Mouse (Mus musculus) embryonic fibroblast, embryonic 13.5 days (primary cell): ENCODE data around the gene Tet1.

ENCODE experiments used
- CTCF ChIP-seq: IDR thresholded peaks from 2 replicates; pipeline ENCODE4 v1.5.1; 2011; ENCODE audit warnings: mild to moderate bottlenecking, control low read depth, low read length, moderate library complexity, borderline replicate concordance; ENCODE audit not compliant: insufficient read depth
- POLR2A ChIP-seq: IDR thresholded peaks from 2 replicates; pipeline ENCODE4 v1.6.1; 2011; ENCODE audit warnings: low read depth, mild to moderate bottlenecking, control low read depth, low read length, moderate library complexity

DNA sequence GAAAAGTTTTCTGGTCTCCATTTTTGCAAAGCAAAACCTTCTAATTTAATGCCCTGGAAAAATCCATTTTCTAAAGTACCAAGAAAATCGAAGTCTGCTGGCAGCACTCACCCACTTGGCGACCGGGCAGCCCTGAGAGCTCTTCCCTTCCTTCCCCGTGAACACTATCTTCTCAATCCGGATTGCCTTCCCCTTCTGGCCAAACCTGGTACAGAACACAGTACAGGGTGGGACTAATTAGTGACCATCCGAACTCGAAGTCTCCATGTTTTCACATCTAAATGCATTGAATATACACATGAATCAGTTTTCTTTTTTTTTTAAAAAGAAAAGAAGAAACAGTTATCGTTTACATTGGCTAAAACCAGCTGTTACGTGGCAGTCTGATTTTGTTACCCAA is 76.0 kb downstream of the Tet1 start:
- TF ChIP-seq POLR2A (no peak), CTCF (no peak)
